Mouse (Mus musculus) bone marrow macrophage, adult 2 months (primary cell): ENCODE results near the gene Defb21.

Experiments
- CTCF ChIP-seq: IDR thresholded peaks from 2 replicates; pipeline ENCODE4 v1.5.1; 2012; ENCODE audit warnings: low read depth, mild to moderate bottlenecking, low read length, moderate library complexity
- POLR2A ChIP-seq: IDR thresholded peaks from 2 replicates; pipeline ENCODE4 v1.6.1; 2012; ENCODE audit warnings: mild to moderate bottlenecking, low read depth, low read length, borderline replicate concordance

- no peak for TF ChIP-seq CTCF
- no peak for TF ChIP-seq POLR2A
Measured at GRCm38 (mm10) chr2:152617374-152617773, 44.8 kb downstream of the Defb21 start.
